8 mouse cellular contexts compared by ENCODE assay signal in genomic region chr2:69861485-69862091, GRCm38 (mm10). TPM values are rescaled to one million over a fixed set of nuclear protein-coding genes. Genes with fewer than 3 reads are reported as not detected.
DNase-seq lines count a peak whose midpoint lies in the region; ATAC-seq lines count a peak whose summit lies in the region.

Gene Ssb (plus strand): TSS chr2:69861562.

- H3K9ac ChIP-seq in heart, embryonic 16.5 days (ENCODE audit: low read length) = peak within 1 kb of the TSS; percentile 88
- H3K9ac ChIP-seq in liver, embryonic 15.5 days = peak within 1 kb of the TSS; percentile 99
- peak within 1 kb of the TSS; percentile 99 for H3K9ac ChIP-seq in neural tube, embryonic 12.5 days

- H3K4me3 ChIP-seq in forebrain, embryonic 10.5 days = peak within 1 kb of the TSS; percentile 98
- peak within 1 kb of the TSS; percentile 73 for H3K4me3 ChIP-seq in heart, embryonic 16.5 days (ENCODE audit: low read length)
- H3K4me3 ChIP-seq in liver, embryonic 15.5 days (replicated peaks) = peak within 1 kb of the TSS; percentile 95
- H3K4me3 ChIP-seq in neural tube, embryonic 12.5 days = peak within 1 kb of the TSS; percentile 96

- no peaks in the 10 kb centered on the region for H3K9me3 ChIP-seq in forebrain, embryonic 10.5 days
- H3K9me3 ChIP-seq in heart, embryonic 16.5 days (replicated peaks; ENCODE audit: control insufficient read depth, low read length) = no peaks in the 10 kb centered on the region
- H3K9me3 ChIP-seq in liver, embryonic 15.5 days (replicated peaks) = no peaks in the 10 kb centered on the region
- no peaks in the 10 kb centered on the region for H3K9me3 ChIP-seq in neural tube, embryonic 12.5 days

- DNase-seq in c-Kit-negative CD71-positive TER-119-positive erythroid progenitor cells, embryonic 14.5 days (ENCODE audit: low read depth, low spot score) = peak; percentile 89
- peak; percentile 90 for DNase-seq in forebrain, embryonic 10.5 days (ENCODE audit: extremely low spot score, low spot score)
- peak; percentile 96 to 98 for DNase-seq in kidney, postnatal 36 days
- DNase-seq in telencephalon, adult 2 months (ENCODE audit: low read depth, low spot score) = peak; percentile 87

- peak within 1 kb of the TSS; percentile 98 for H3K27ac ChIP-seq in forebrain, embryonic 10.5 days
- peak within 1 kb of the TSS; percentile 92 for H3K27ac ChIP-seq in heart, embryonic 16.5 days (ENCODE audit: low read length)
- peak within 1 kb of the TSS; percentile 91 for H3K27ac ChIP-seq in liver, embryonic 15.5 days (replicated peaks)
- peak within 1 kb of the TSS; percentile 77; the same call in 1 of the 2 replicates for H3K27ac ChIP-seq in neural tube, embryonic 12.5 days

- under 1% methylated on average over 66 of the region's 66 CpGs for WGBS in forebrain, embryonic 10.5 days
- under 1% methylated on average over 66 of the region's 66 CpGs for WGBS in heart, embryonic 16.5 days
- WGBS in liver, embryonic 15.5 days (ENCODE audit: insufficient replicate concordance) = under 1% methylated on average over 66 of the region's 66 CpGs
- under 1% methylated on average over 66 of the region's 66 CpGs for WGBS in neural tube, embryonic 12.5 days

- peaks cover 27% of the 10 kb centered on the region for H3K36me3 ChIP-seq in forebrain, embryonic 10.5 days (replicated peaks)
- H3K36me3 ChIP-seq in heart, embryonic 16.5 days (ENCODE audit: control insufficient read depth, insufficient read depth) = 0 out of 2 replicates have a peak, but pooled peaks cover 3% of the 10 kb centered on the region
- peaks cover 25% of the 10 kb centered on the region for H3K36me3 ChIP-seq in liver, embryonic 15.5 days (replicated peaks)
- H3K36me3 ChIP-seq in neural tube, embryonic 12.5 days = no peaks in the 10 kb centered on the region

- H3K4me2 ChIP-seq in heart, embryonic 16.5 days (ENCODE audit: low read depth, low read length) = peak within 1 kb of the TSS; percentile 76
- peak within 1 kb of the TSS; percentile 86 for H3K4me2 ChIP-seq in liver, embryonic 15.5 days
- peak within 1 kb of the TSS; percentile 90 for H3K4me2 ChIP-seq in neural tube, embryonic 12.5 days (replicated peaks)

- ATAC-seq in CD4-positive, CD25-positive, alpha-beta regulatory T cell, adult 4 months = peak; percentile 84
- ATAC-seq in heart, embryonic 16.5 days (replicated peaks; ENCODE audit: extremely low read depth, insufficient read depth, low FRiP score) = peak; percentile 96
- ATAC-seq in liver, embryonic 15.5 days (ENCODE audit: insufficient read depth) = peak; percentile 95
- ATAC-seq in neural tube, embryonic 12.5 days (ENCODE audit: low FRiP score, low read depth) = peak; percentile 96

- peaks cover 20% of the 10 kb centered on the region for H3K4me1 ChIP-seq in forebrain, embryonic 10.5 days
- H3K4me1 ChIP-seq in heart, embryonic 16.5 days (ENCODE audit: control insufficient read depth, insufficient read depth, low read length) = peaks cover 7% of the 10 kb centered on the region
- H3K4me1 ChIP-seq in liver, embryonic 15.5 days (replicated peaks) = peaks cover 28% of the 10 kb centered on the region
- H3K4me1 ChIP-seq in neural tube, embryonic 12.5 days = peaks cover 7% of the 10 kb centered on the region

- H3K27me3 ChIP-seq in forebrain, embryonic 10.5 days (ENCODE audit: poor library complexity, severe bottlenecking) = no peaks in the 10 kb centered on the region
- no peaks in the 10 kb centered on the region for H3K27me3 ChIP-seq in heart, embryonic 16.5 days (ENCODE audit: control insufficient read depth, insufficient read depth, low read length)
- H3K27me3 ChIP-seq in liver, embryonic 15.5 days = no peaks in the 10 kb centered on the region
- no peaks in the 10 kb centered on the region for H3K27me3 ChIP-seq in neural tube, embryonic 12.5 days (replicated peaks)

RNA-seq across cellular contexts. Expression of gene Ssb, which starts in this region (rescaled TPM):
- polyA plus RNA-seq in CD4-positive, CD25-positive, alpha-beta regulatory T cell, adult 4 months (2017; shearing (Covaris generic)) = 100 to 1,000 TPM; 232 to 274 TPM
- 406 and 461 TPM in 2 replicates for polyA plus RNA-seq in forebrain, embryonic 10.5 days (2016; fragmentation: Nextera tagmentation; extraction: Ambion mirVana)
- polyA plus RNA-seq in heart, embryonic 16.5 days (2015; fragmentation: Nextera tagmentation; extraction: Ambion mirVana) = 177 and 193 TPM in 2 replicates
- polyA plus RNA-seq in liver, embryonic 15.5 days (2015; fragmentation: Nextera tagmentation; extraction: Ambion mirVana) = 108 and 133 TPM in 2 replicates
- 355 and 373 TPM in 2 replicates for polyA plus RNA-seq in neural tube, embryonic 12.5 days (2016; fragmentation: Nextera tagmentation; extraction: Ambion mirVana)

Comparison
In these comparisons a context has a peak if more than half of its experiments do, and no peak if none do; other contexts are left out.
1. Peak in every context shown above with its lines: DNase-seq, ATAC-seq, H3K4me3 ChIP-seq and H3K27ac ChIP-seq.